Mouse (Mus musculus): ENCODE measurements around the gene Tmem158. TPM values are rescaled to one million over a fixed set of nuclear protein-coding genes. Genes with fewer than 3 reads are reported as not detected.

The Tmem158 gene
- 5.1 TPM for polyA plus RNA-seq (2021)

GRCm38 (mm10) chr9:123260611-123261021 is at the start of gene Tmem158:
TSS of gene Tmem158 (minus strand) at chr9:123260764.
- CTCF ChIA-PET: interaction anchor here (0.6 to 2.0 kb wide), 3 partner anchors 54 to 148 kb away, joined by 3 to 6 read pairs (median 3); no protein-coding TSS in a partner anchor
- H3K27me3 ChIP-seq: peaks cover 14% of the 10 kb centered on the region
- ATAC-seq (peak; percentile 76), DNase-seq (ENCODE audit: low read depth, low spot score) (no peak)
- in situ Hi-C loops (cut with MboI; ENCODE audit: low pct_unique_long_range_greater_than_20kb): loop anchor here (25.0 kb wide), 1 partner anchor 523 kb away; the partner anchor contains the start of gene Topaz1
- POLR2A ChIA-PET: interaction anchor here (0.9 kb wide), 1 partner anchor 19 kb away, joined by 3 read pairs; no protein-coding TSS in a partner anchor
- TF ChIP-seq CTCF (IDR thresholded peaks at IDR 0.05): no peak

GRCm38 (mm10) chr9:123309685-123310365 is 49.3 kb upstream of the Tmem158 start:
- POLR2A ChIA-PET: no interaction called here
- no peaks in the 10 kb centered on the region for H3K27me3 ChIP-seq
- CTCF ChIA-PET: interaction anchor here (1.2 to 1.6 kb wide), 2 partner anchors 10 to 38 kb away, joined by 3 to 4 read pairs; no protein-coding TSS in a partner anchor
- ATAC-seq: no peak
- no peak for DNase-seq (ENCODE audit: low read depth, low spot score)
- in situ Hi-C loops (cut with MboI; ENCODE audit: low pct_unique_long_range_greater_than_20kb): no loop called here
- no peak for TF ChIP-seq CTCF (IDR thresholded peaks at IDR 0.05)

GRCm38 (mm10) chr9:123309073-123309472 is 48.5 kb upstream of the Tmem158 start:
- DNase-seq (ENCODE audit: low read depth, low spot score) (peak; percentile 50), ATAC-seq (peak; percentile 76)
- ChIA-PET POLR2A (no interaction called here), CTCF (interaction anchor here (1.2 to 1.6 kb wide), 2 partner anchors 9 to 39 kb away, joined by 3 to 4 read pairs; no protein-coding TSS in a partner anchor)
- in situ Hi-C loops (cut with MboI; ENCODE audit: low pct_unique_long_range_greater_than_20kb): no loop called here
- TF ChIP-seq CTCF (IDR thresholded peaks at IDR 0.05): no peak
- no peaks in the 10 kb centered on the region for H3K27me3 ChIP-seq

GRCm38 (mm10) chr9:123304917-123305316 is 44.4 kb upstream of the Tmem158 start:
- no peak for DNase-seq (ENCODE audit: low read depth, low spot score)
- H3K27me3 ChIP-seq: peaks cover 4% of the 10 kb centered on the region
- ChIA-PET POLR2A (no interaction called here), CTCF (no interaction called here)
- ATAC-seq: no peak
- in situ Hi-C loops (cut with MboI; ENCODE audit: low pct_unique_long_range_greater_than_20kb): no loop called here
- no peak for TF ChIP-seq CTCF (IDR thresholded peaks at IDR 0.05)

GRCm38 (mm10) chr9:123303952-123304351 is 43.4 kb upstream of the Tmem158 start:
- DNase-seq (ENCODE audit: low read depth, low spot score): no peak
- H3K27me3 ChIP-seq: peaks cover 4% of the 10 kb centered on the region
- ChIA-PET POLR2A (no interaction called here), CTCF (no interaction called here)
- in situ Hi-C loops (cut with MboI; ENCODE audit: low pct_unique_long_range_greater_than_20kb): no loop called here
- no peak for ATAC-seq
- no peak for TF ChIP-seq CTCF (IDR thresholded peaks at IDR 0.05)

- TF ChIP-seq CTCF (IDR thresholded peaks at IDR 0.05): no peak
Measured at GRCm38 (mm10) chr9:123302759-123303313, 42.3 kb upstream of the Tmem158 start.

GRCm38 (mm10) chr9:123297862-123298261 is 37.3 kb upstream of the Tmem158 start:
- DNase-seq (ENCODE audit: low read depth, low spot score) (no peak), ATAC-seq (no peak)
- peaks cover 4% of the 10 kb centered on the region for H3K27me3 ChIP-seq
- in situ Hi-C loops (cut with MboI; ENCODE audit: low pct_unique_long_range_greater_than_20kb): no loop called here
- CTCF ChIA-PET: no interaction called here
- POLR2A ChIA-PET: no interaction called here
- no peak for TF ChIP-seq CTCF (IDR thresholded peaks at IDR 0.05)

More at GRCm38 (mm10) chr9:123302759-123303313, 42.3 kb upstream of the Tmem158 start:
- H3K27me3 ChIP-seq: peaks cover 4% of the 10 kb centered on the region
- ChIA-PET CTCF (no interaction called here), POLR2A (no interaction called here)
- no peak for ATAC-seq
- no peak for DNase-seq (ENCODE audit: low read depth, low spot score)
- in situ Hi-C loops (cut with MboI; ENCODE audit: low pct_unique_long_range_greater_than_20kb): no loop called here

- ATAC-seq (no peak), DNase-seq (ENCODE audit: low read depth, low spot score) (no peak)
- ChIA-PET POLR2A (no interaction called here), CTCF (no interaction called here)
- in situ Hi-C loops (cut with MboI; ENCODE audit: low pct_unique_long_range_greater_than_20kb): no loop called here
- no peak for TF ChIP-seq CTCF (IDR thresholded peaks at IDR 0.05)
- H3K27me3 ChIP-seq: peaks cover 4% of the 10 kb centered on the region
Measured at GRCm38 (mm10) chr9:123296229-123296628, 35.7 kb upstream of the Tmem158 start.

- ChIA-PET CTCF (interaction anchor here (0.8 to 1.3 kb wide), 3 partner anchors 10 to 25 kb away, joined by 3 read pairs; no protein-coding TSS in a partner anchor), POLR2A (no interaction called here)
- ATAC-seq (peak; percentile 26), DNase-seq (ENCODE audit: low read depth, low spot score) (peak; percentile 41)
- in situ Hi-C loops (cut with MboI; ENCODE audit: low pct_unique_long_range_greater_than_20kb): no loop called here
- H3K27me3 ChIP-seq: no peaks in the 10 kb centered on the region
- TF ChIP-seq CTCF (IDR thresholded peaks at IDR 0.05): no peak
Measured at GRCm38 (mm10) chr9:123294581-123294980, 34.0 kb upstream of the Tmem158 start.

- no peak for DNase-seq (ENCODE audit: low read depth, low spot score)
- POLR2A ChIA-PET: no interaction called here
- ATAC-seq: no peak
- no peaks in the 10 kb centered on the region for H3K27me3 ChIP-seq
- in situ Hi-C loops (cut with MboI; ENCODE audit: low pct_unique_long_range_greater_than_20kb): no loop called here
- CTCF ChIA-PET: interaction anchor here (1.5 kb wide), 1 partner anchor 17 kb away, joined by 3 read pairs; no protein-coding TSS in a partner anchor
- no peak for TF ChIP-seq CTCF (IDR thresholded peaks at IDR 0.05)
Measured at GRCm38 (mm10) chr9:123288378-123288777, 27.8 kb upstream of the Tmem158 start.

GRCm38 (mm10) chr9:123285623-123286022 is 25.1 kb upstream of the Tmem158 start:
- DNase-seq (ENCODE audit: low read depth, low spot score): no peak
- no peak for TF ChIP-seq CTCF (IDR thresholded peaks at IDR 0.05)
- ChIA-PET POLR2A (no interaction called here), CTCF (no interaction called here)
- no peaks in the 10 kb centered on the region for H3K27me3 ChIP-seq
- ATAC-seq: no peak
- in situ Hi-C loops (cut with MboI; ENCODE audit: low pct_unique_long_range_greater_than_20kb): no loop called here
